ENCODE assay signal across 15 mouse cellular contexts in genomic region chr6:84048856-84049255, GRCm38 (mm10). TPM values are rescaled to one million over a fixed set of nuclear protein-coding genes. Genes with fewer than 3 reads are reported as not detected.
DNase-seq lines count a peak whose midpoint lies in the region; ATAC-seq and TF ChIP-seq lines count a peak whose summit lies in the region.
"Had no signal": no experiment of that assay in that cellular context is flagged by ENCODE, and none has a peak within 500 bp of the region (broad histone marks: within the 10 kb centered on the region; RNA-seq: fewer than 3 reads in every experiment).

No protein-coding gene starts in this region.

- H3K9me3 ChIP-seq in hindbrain, embryonic 14.5 days (ENCODE audit: control insufficient read depth, low read length), result no peaks in the 10 kb centered on the region
- H3K9me3 ChIP-seq in hindbrain, embryonic 16.5 days (ENCODE audit: control insufficient read depth, low read length), result no peaks in the 10 kb centered on the region
- H3K9me3 ChIP-seq in heart, embryonic 15.5 days (replicated peaks), result no peaks in the 10 kb centered on the region
- H3K9me3 ChIP-seq in midbrain, embryonic 15.5 days, result no peaks in the 10 kb centered on the region
- H3K9me3 ChIP-seq: embryonic facial prominence, embryonic 12.5 days; hindbrain, embryonic 12.5 days; megakaryocyte, embryonic 14.5 days; neural tube, embryonic 12.5 days; stomach, embryonic 15.5 days had no signal

- no peak for ATAC-seq in hindbrain, embryonic 14.5 days (ENCODE audit: low FRiP score)
- no peak for ATAC-seq in hindbrain, embryonic 16.5 days
- peak; percentile 53; the same call in 1 of the 2 replicates for ATAC-seq in heart, embryonic 15.5 days (replicated peaks; ENCODE audit: insufficient number of reproducible peaks, insufficient read depth, low FRiP score, low read depth)
- ATAC-seq in midbrain, embryonic 15.5 days (replicated peaks), result no peak

- H3K4me2 ChIP-seq in hindbrain, embryonic 14.5 days (replicated peaks), result no peak overlapping the region
- no peak overlapping the region for H3K4me2 ChIP-seq in hindbrain, embryonic 16.5 days (ENCODE audit: low read length)
- no peak overlapping the region for H3K4me2 ChIP-seq in heart, embryonic 15.5 days
- H3K4me2 ChIP-seq in midbrain, embryonic 15.5 days, result no peak overlapping the region
- H3K4me2 ChIP-seq: embryonic facial prominence, embryonic 12.5 days; hindbrain, embryonic 12.5 days; neural tube, embryonic 12.5 days; stomach, embryonic 15.5 days had no signal

- no peaks in the 10 kb centered on the region for H3K36me3 ChIP-seq in hindbrain, embryonic 14.5 days (replicated peaks; ENCODE audit: control insufficient read depth, insufficient read depth)
- H3K36me3 ChIP-seq in hindbrain, embryonic 16.5 days (ENCODE audit: control insufficient read depth, insufficient read depth, low read length), result no peaks in the 10 kb centered on the region
- H3K36me3 ChIP-seq in heart, embryonic 15.5 days, result no peaks in the 10 kb centered on the region
- H3K36me3 ChIP-seq in midbrain, embryonic 15.5 days (replicated peaks), result no peaks in the 10 kb centered on the region
- no peaks in the 10 kb centered on the region for H3K36me3 ChIP-seq in thymus, adult 2 months (ENCODE audit: control insufficient read depth, insufficient read depth, low read length)
- H3K36me3 ChIP-seq: embryonic facial prominence, embryonic 12.5 days; hindbrain, embryonic 12.5 days; neural tube, embryonic 12.5 days; stomach, embryonic 15.5 days had no signal

- DNase-seq in hindbrain, embryonic 14.5 days (ENCODE audit: low spot score), result no peak
- DNase-seq in adrenal gland, postnatal 10 days, result peak; percentile 34
- DNase-seq in kidney, postnatal 14 days, result peak; percentile 67
- DNase-seq in thymus, adult 2 months, result no peak
- DNase-seq in gastrocnemius, postnatal 36 days, result no peak
- DNase-seq: layer of hippocampus, adult 9-11 months had no signal

- H3K4me1 ChIP-seq in hindbrain, embryonic 14.5 days (replicated peaks; ENCODE audit: control insufficient read depth, insufficient read depth, low read length), result no peaks in the 10 kb centered on the region
- H3K4me1 ChIP-seq in hindbrain, embryonic 16.5 days (ENCODE audit: control insufficient read depth, insufficient read depth, low read depth, low read length), result no peaks in the 10 kb centered on the region
- peaks cover 7% of the 10 kb centered on the region for H3K4me1 ChIP-seq in heart, embryonic 15.5 days (replicated peaks)
- H3K4me1 ChIP-seq in midbrain, embryonic 15.5 days, result no peaks in the 10 kb centered on the region
- no peaks in the 10 kb centered on the region for H3K4me1 ChIP-seq in thymus, adult 2 months (replicated peaks; ENCODE audit: control insufficient read depth, insufficient read depth, low read length)
- H3K4me1 ChIP-seq: embryonic facial prominence, embryonic 12.5 days; hindbrain, embryonic 12.5 days; neural tube, embryonic 12.5 days; stomach, embryonic 15.5 days had no signal

- no peaks in the 10 kb centered on the region for H3K27me3 ChIP-seq in hindbrain, embryonic 14.5 days (ENCODE audit: control insufficient read depth, insufficient read depth, low read length)
- H3K27me3 ChIP-seq in hindbrain, embryonic 16.5 days (replicated peaks; ENCODE audit: control insufficient read depth, insufficient read depth, low read length), result no peaks in the 10 kb centered on the region
- no peaks in the 10 kb centered on the region for H3K27me3 ChIP-seq in heart, embryonic 15.5 days
- no peaks in the 10 kb centered on the region for H3K27me3 ChIP-seq in midbrain, embryonic 15.5 days (replicated peaks)
- H3K27me3 ChIP-seq in thymus, adult 2 months (ENCODE audit: control insufficient read depth, insufficient read depth, low read length), result no peaks in the 10 kb centered on the region
- H3K27me3 ChIP-seq: CH12.LX; embryonic facial prominence, embryonic 12.5 days; hindbrain, embryonic 12.5 days; neural tube, embryonic 12.5 days; stomach, embryonic 15.5 days had no signal

- H3K27ac ChIP-seq in hindbrain, embryonic 14.5 days, result 0 out of 2 replicates have a peak overlapping the region, but pooled peaks have one; percentile 43
- no peak overlapping the region for H3K27ac ChIP-seq in hindbrain, embryonic 16.5 days (ENCODE audit: low read depth, low read length)
- peak overlapping the region; percentile 65; the same call in 1 of the 2 replicates for H3K27ac ChIP-seq in heart, embryonic 15.5 days
- no peak overlapping the region for H3K27ac ChIP-seq in midbrain, embryonic 15.5 days
- no peak overlapping the region for H3K27ac ChIP-seq in thymus, adult 2 months (ENCODE audit: control insufficient read depth, insufficient read depth, low read length)
- H3K27ac ChIP-seq: hindbrain, embryonic 12.5 days; neural tube, embryonic 12.5 days had no signal

- TF ChIP-seq POLR2A in thymus, adult 2 months (IDR thresholded peaks at IDR 0.05; ENCODE audit: control insufficient read depth, extremely low read depth, insufficient read depth, low read length, poor library complexity), result no peak

- no peak overlapping the region for H3K9ac ChIP-seq in hindbrain, embryonic 14.5 days
- H3K9ac ChIP-seq in hindbrain, embryonic 16.5 days (ENCODE audit: low read depth, low read length), result no peak overlapping the region
- H3K9ac ChIP-seq in heart, embryonic 15.5 days, result no peak overlapping the region
- H3K9ac ChIP-seq in midbrain, embryonic 15.5 days, result no peak overlapping the region
- H3K9ac ChIP-seq: embryonic facial prominence, embryonic 12.5 days; hindbrain, embryonic 12.5 days; neural tube, embryonic 12.5 days; stomach, embryonic 15.5 days had no signal

- intact Hi-C loops in gastrocnemius, postnatal 36 days (cut with DNase I), result no loop called here

- no peak overlapping the region for H3K4me3 ChIP-seq in hindbrain, embryonic 14.5 days (replicated peaks; ENCODE audit: low read length)
- H3K4me3 ChIP-seq in hindbrain, embryonic 16.5 days (ENCODE audit: low read length), result no peak overlapping the region
- H3K4me3 ChIP-seq in heart, embryonic 15.5 days, result no peak overlapping the region
- no peak overlapping the region for H3K4me3 ChIP-seq in midbrain, embryonic 15.5 days
- no peak overlapping the region for H3K4me3 ChIP-seq in thymus, adult 2 months (ENCODE audit: control insufficient read depth, insufficient read depth, low read length)
- H3K4me3 ChIP-seq: embryonic facial prominence, embryonic 12.5 days; hindbrain, embryonic 12.5 days; megakaryocyte, embryonic 14.5 days; neural tube, embryonic 12.5 days; stomach, embryonic 15.5 days had no signal

- TF ChIP-seq CTCF in thymus, adult 2 months (IDR thresholded peaks at IDR 0.05; ENCODE audit: borderline replicate concordance, control insufficient read depth, extremely low read depth, insufficient read depth, low read length, poor library complexity), result no peak

- WGBS in hindbrain, embryonic 14.5 days, result 79% methylated on average over 2 of the region's 2 CpGs
- WGBS in hindbrain, embryonic 16.5 days, result 82% methylated on average over 2 of the region's 2 CpGs
- 46% methylated on average over 2 of the region's 2 CpGs for WGBS in heart, embryonic 15.5 days
- 82% methylated on average over 2 of the region's 2 CpGs for WGBS in midbrain, embryonic 15.5 days
- 76% methylated on average over 2 of the region's 2 CpGs for WGBS in thymus, adult 2 months

RNA-seq across cellular contexts. Expression of gene Dysf, which starts 40.5 kb away (rescaled TPM):
- 3.3 TPM in 2 replicates for polyA plus RNA-seq in hindbrain, embryonic 14.5 days (2014; fragmentation: Nextera tagmentation; extraction: Ambion mirVana)
- polyA plus RNA-seq in hindbrain, embryonic 16.5 days (2015; fragmentation: Nextera tagmentation; extraction: Ambion mirVana), result 2.1 and 2.5 TPM in 2 replicates
- total RNA-seq in adrenal gland, postnatal 10 days (2021), result 10 to 100 TPM; 35.0 to 51.6 TPM
- 12.4 and 14.4 TPM in 2 replicates for polyA plus RNA-seq in heart, embryonic 15.5 days (2015; fragmentation: Nextera tagmentation; extraction: Ambion mirVana)
- 1.6 and 2.6 TPM in 2 replicates for polyA plus RNA-seq in midbrain, embryonic 15.5 days (2015; fragmentation: Nextera tagmentation; extraction: Ambion mirVana)
- 4.8 and 6.2 TPM in 2 replicates for polyA plus RNA-seq in thymus, adult 2 months (2012; rRNA removed)
- total RNA-seq in gastrocnemius, postnatal 36 days (2021), result 10 to 100 TPM; 77.3 to 80.9 TPM

Comparison
In these comparisons a context has a peak if more than half of its experiments do, and no peak if none do; other contexts are left out.
1. H3K27ac ChIP-seq: peak in hindbrain, embryonic 14.5 days (single experiment) and heart, embryonic 15.5 days (single experiment); none in hindbrain, embryonic 16.5 days (single experiment), midbrain, embryonic 15.5 days (single experiment) and thymus, adult 2 months (single experiment).
2. DNase-seq: peak in adrenal gland, postnatal 10 days (single experiment) and kidney, postnatal 14 days (single experiment); none in hindbrain, embryonic 14.5 days (single experiment), thymus, adult 2 months (single experiment) and gastrocnemius, postnatal 36 days (0 of 2).